Mouse (Mus musculus) neural tube, embryonic 14.5 days (tissue): Measurements from ENCODE around the gene 9530003J23Rik. TPM values are rescaled to one million over a fixed set of nuclear protein-coding genes. Genes with fewer than 3 reads are reported as not detected.
"Not testable (repeated sequence)": the region's sequence is repeated elsewhere in the genome, so short reads cannot be mapped to it uniquely, and the experiment has no call there.

Experiments
- ATAC-seq: fragments of 200-750 bp; cut with Nextera tagmentation; 2 replicates; pipeline ENCODE4 v1.8.0; 2017; ENCODE audit warnings: low read depth, mild to moderate bottlenecking, moderate TSS enrichment, moderate library complexity
- H3K27ac ChIP-seq: fragments of 300-500 bp; sonication (generic); 2 replicates; pipeline ENCODE4 v1.5.1; 2014; ENCODE audit warnings: low read depth, mild to moderate bottlenecking, control low read depth, low read length, moderate library complexity, mixed read lengths
- H3K27me3 ChIP-seq: fragments of 300-500 bp; sonication (generic); 2 replicates; pipeline ENCODE4 v1.6.1; 2014; ENCODE audit warnings: low read length; ENCODE audit not compliant: control insufficient read depth, insufficient read depth
- H3K36me3 ChIP-seq: fragments of 300-500 bp; sonication (generic); 2 replicates; pipeline ENCODE4 v1.6.1; 2014; ENCODE audit warnings: low read length, mixed read lengths; ENCODE audit not compliant: control insufficient read depth, insufficient read depth
- H3K4me1 ChIP-seq: fragments of 300-500 bp; sonication (generic); 2 replicates; pipeline ENCODE4 v1.6.1; 2014; ENCODE audit warnings: low read length; ENCODE audit not compliant: control insufficient read depth, insufficient read depth
- H3K4me2 ChIP-seq: fragments of 300-500 bp; sonication (generic); 2 replicates; pipeline ENCODE4 v1.6.1; 2014; ENCODE audit warnings: mild to moderate bottlenecking, low read depth, low read length, control low read depth
- H3K4me3 ChIP-seq: fragments of 300-500 bp; sonication (generic); 2 replicates; pipeline ENCODE4 v1.5.1; 2014; ENCODE audit warnings: low read depth, low read length, control low read depth, mixed read lengths
- H3K9ac ChIP-seq: fragments of 300-500 bp; sonication (generic); replicated peaks from 2 replicates; pipeline ENCODE4 v1.6.1; 2014; ENCODE audit warnings: low read depth, mild to moderate bottlenecking, control low read depth, low read length, mixed read lengths
- H3K9me3 ChIP-seq: fragments of 300-500 bp; sonication (generic); 2 replicates; pipeline ENCODE4 v1.6.1; 2016; ENCODE audit warnings: low read length; ENCODE audit not compliant: control insufficient read depth
- WGBS: fragments of 180-500 bp; shearing (Covaris S2); extraction: QIAGEN DNeasy Blood & Tissue Kit; methylation state at CpG from one replicate; pipeline ENCODE4 v1.1.7; 2014; 5-methylcytosine and 5-hydroxymethylcytosine counted together
- polyA plus RNA-seq: library from polyadenylated mRNA; unstranded; fragments of >200 nt; fragmentation: Nextera tagmentation; extraction: Ambion mirVana; gene quantifications from 2 replicates; pipeline ENCODE4 v1.2.1, GENCODE M21; 2014

Gene 9530003J23Rik
- polyA plus RNA-seq, result not detected in 2 replicates

DNA sequence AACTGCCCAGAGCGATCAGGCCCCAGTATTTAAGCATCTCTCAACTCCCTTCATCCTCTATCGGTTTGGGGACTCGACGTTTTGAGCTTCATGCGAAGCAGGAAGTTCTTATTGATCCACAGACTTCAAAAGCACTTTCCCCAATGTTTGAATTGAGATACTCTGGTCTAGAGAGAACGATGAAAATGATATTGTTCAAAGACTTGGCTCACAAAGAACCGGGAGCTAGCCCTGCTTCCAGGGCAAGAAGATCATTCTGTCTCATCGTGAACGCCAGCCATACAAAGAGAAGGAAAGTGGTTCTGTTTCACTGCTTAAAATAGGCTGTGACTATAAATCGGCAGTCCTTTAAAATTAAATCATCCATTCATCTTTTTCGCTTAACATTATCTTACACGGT lies at the start of gene 9530003J23Rik:
Gene 9530003J23Rik (minus strand): TSS at position 101 of the 400 bp plus-strand sequence.
- no peak for ATAC-seq
- WGBS, result 87% methylated on average over 12 of the region's 12 CpGs

DNA sequence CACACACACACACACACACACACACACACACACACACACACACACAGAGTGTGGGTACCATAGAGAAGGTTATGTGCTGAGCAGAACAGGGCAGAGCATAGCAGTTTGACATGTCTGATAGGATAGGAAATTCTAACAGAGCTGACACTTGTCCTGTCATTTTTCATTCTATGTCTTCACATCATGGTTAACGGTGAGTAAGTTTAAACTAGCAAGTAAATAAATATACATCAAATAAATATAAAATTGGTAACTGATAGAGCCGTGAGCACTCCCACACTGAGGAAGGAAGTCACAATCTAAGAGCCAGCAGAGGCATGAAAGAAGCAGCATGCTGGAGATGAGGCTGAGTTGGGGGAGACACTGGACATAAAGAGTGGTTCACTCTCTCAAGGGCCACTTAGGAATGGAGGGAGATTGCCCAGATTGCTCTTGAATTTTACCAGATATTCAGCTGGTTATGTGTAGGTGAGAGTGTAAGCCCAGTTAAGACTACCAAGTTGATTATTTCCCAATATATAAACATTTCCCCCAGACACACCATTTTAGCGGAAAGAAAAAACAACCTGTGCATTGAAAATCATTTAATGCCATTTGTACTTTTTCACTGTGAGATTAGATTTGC lies 48.8 kb upstream of the 9530003J23Rik start:
- no peaks in the 10 kb centered on the region for H3K27me3 ChIP-seq
- H3K4me2 ChIP-seq, result no peak overlapping the region
- H3K27ac ChIP-seq, result no peak overlapping the region
- H3K9ac ChIP-seq, result no peak overlapping the region
- no peaks in the 10 kb centered on the region for H3K36me3 ChIP-seq
- H3K9me3 ChIP-seq, result no peaks in the 10 kb centered on the region
- WGBS, result 84% methylated on average over 3 of the region's 3 CpGs
- H3K4me3 ChIP-seq, result no peak overlapping the region
- H3K4me1 ChIP-seq, result no peaks in the 10 kb centered on the region
- ATAC-seq, result no peak

More for the DNA sequence above, at the start of gene 9530003J23Rik:
- Histone ChIP-seq H3K27me3 (no peaks in the 10 kb centered on the region), H3K9me3 (no peaks in the 10 kb centered on the region), H3K4me3 (no peak within 1 kb of the TSS), H3K36me3 (no peaks in the 10 kb centered on the region), H3K4me1 (no peaks in the 10 kb centered on the region), H3K27ac (no peak within 1 kb of the TSS), H3K4me2 (no peak within 1 kb of the TSS), H3K9ac (no peak within 1 kb of the TSS)

DNA sequence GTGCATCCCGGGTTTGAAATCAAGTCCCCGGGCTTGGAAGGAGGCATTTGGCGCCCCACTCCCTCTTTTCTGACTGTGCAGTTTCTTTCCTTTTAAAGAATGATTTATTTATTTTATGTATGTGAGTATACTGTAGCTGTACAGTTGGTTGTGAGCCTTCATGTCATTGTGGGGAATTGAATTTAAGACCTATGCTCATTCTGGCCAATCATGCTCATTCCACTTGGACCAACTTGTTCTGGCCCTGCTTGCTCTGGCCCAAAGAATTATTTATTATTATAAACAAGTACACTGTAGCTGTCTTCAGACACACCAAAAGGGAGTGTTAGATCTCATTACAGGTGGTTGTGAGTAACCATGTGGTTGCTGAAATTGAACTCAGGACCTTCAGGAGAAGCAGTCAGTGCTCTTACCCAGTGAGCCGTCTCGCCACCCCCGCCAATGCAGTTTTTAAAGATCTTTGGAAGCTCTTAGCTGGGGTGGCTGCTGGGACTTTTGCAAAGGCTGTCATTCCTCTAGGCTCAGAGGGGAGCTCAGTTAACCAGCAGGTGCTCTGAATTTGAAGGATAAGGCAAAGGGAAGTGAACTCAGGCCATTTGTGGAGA lies 48.0 kb upstream of the 9530003J23Rik start:
- WGBS, result 95% methylated on average over 6 of the region's 6 CpGs

GRCm38 (mm10) chr10:117285584-117285983 lies 47.1 kb upstream of the 9530003J23Rik start:
- H3K9me3 ChIP-seq, H3K4me2 ChIP-seq, H3K9ac ChIP-seq, H3K36me3 ChIP-seq, H3K27ac ChIP-seq, H3K4me1 ChIP-seq, ATAC-seq, H3K4me3 ChIP-seq, H3K27me3 ChIP-seq: not testable (repeated sequence)
- 71% methylated on average over 2 of the region's 7 CpGs for WGBS

More for the DNA sequence above, 48.0 kb upstream of the 9530003J23Rik start:
- Histone ChIP-seq H3K27me3 (no peaks in the 10 kb centered on the region), H3K4me3 (no peak overlapping the region), H3K9ac (no peak overlapping the region), H3K4me2 (no peak overlapping the region), H3K36me3 (no peaks in the 10 kb centered on the region), H3K9me3 (no peaks in the 10 kb centered on the region), H3K27ac (no peak overlapping the region), H3K4me1 (no peaks in the 10 kb centered on the region)
- no peak for ATAC-seq

GRCm38 (mm10) chr10:117284578-117285520 lies 46.3 kb upstream of the 9530003J23Rik start:
- Histone ChIP-seq H3K9me3 (no peaks in the 10 kb centered on the region), H3K4me1 (no peaks in the 10 kb centered on the region), H3K4me2 (no peak overlapping the region), H3K4me3 (no peak overlapping the region), H3K27ac (no peak overlapping the region), H3K27me3 (no peaks in the 10 kb centered on the region), H3K9ac (no peak overlapping the region), H3K36me3 (no peaks in the 10 kb centered on the region)
- ATAC-seq, result no peak
- WGBS, result 93% methylated on average over 10 of the region's 10 CpGs

- Histone ChIP-seq H3K36me3 (no peaks in the 10 kb centered on the region), H3K4me1 (no peaks in the 10 kb centered on the region), H3K9me3 (no peaks in the 10 kb centered on the region), H3K27me3 (no peaks in the 10 kb centered on the region), H3K4me3 (no peak overlapping the region), H3K4me2 (no peak overlapping the region), H3K27ac (no peak overlapping the region), H3K9ac (no peak overlapping the region)
- 82% methylated on average over 7 of the region's 7 CpGs for WGBS
- no peak for ATAC-seq
These were observed 45.5 kb upstream of the 9530003J23Rik start for GRCm38 (mm10) chr10:117283871-117284577.

DNA sequence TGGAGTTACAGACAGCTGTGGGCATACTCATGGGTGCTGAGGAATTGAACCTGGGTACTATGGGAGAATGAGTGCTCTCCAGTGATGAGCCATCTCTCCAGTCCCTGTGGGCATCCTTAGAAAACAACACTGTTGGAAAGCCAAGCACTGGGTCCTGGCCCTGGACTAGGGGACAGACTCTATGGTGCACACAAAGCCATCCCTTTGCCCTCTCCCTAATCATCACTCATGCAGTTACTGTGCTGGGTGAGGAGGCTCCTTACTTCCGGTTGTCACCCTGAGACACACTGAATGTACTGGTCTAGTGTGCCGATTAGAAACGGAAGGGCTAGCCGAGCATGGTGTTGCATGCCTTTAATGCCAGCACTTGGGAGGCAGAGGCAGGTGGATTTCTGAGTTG lies 44.7 kb upstream of the 9530003J23Rik start:
- H3K4me3 ChIP-seq, H3K9ac ChIP-seq, H3K9me3 ChIP-seq, ATAC-seq, H3K27ac ChIP-seq, H3K4me1 ChIP-seq, H3K36me3 ChIP-seq, H3K27me3 ChIP-seq, H3K4me2 ChIP-seq: not testable (repeated sequence)
- WGBS, result 93% methylated on average over 4 of the region's 4 CpGs

DNA sequence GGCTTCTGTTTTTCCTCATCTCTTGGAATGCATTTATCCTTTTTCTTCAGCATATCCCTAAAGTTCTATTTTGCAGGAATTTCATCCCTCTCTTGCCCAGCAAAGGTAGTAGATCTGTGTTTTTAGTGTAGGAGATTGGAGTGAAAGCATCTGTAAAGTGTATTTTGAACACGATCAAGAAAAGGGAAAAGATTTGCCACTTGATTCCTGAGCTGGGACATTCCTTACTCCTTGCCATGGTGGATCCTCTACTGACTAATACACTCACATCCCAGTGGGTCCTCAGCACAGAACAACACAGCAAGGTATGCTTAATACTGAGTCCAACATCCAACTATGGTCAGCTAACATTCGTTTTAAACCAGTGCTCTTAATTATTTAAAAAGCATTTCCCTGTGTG lies 44.0 kb upstream of the 9530003J23Rik start:
- Histone ChIP-seq H3K4me1 (no peaks in the 10 kb centered on the region), H3K4me3 (no peak overlapping the region), H3K9ac (no peak overlapping the region), H3K9me3 (no peaks in the 10 kb centered on the region), H3K27me3 (no peaks in the 10 kb centered on the region), H3K4me2 (no peak overlapping the region), H3K36me3 (no peaks in the 10 kb centered on the region), H3K27ac (no peak overlapping the region)
- no peak for ATAC-seq
- WGBS, result 92% methylated on average over 2 of the region's 2 CpGs
